Mouse (Mus musculus): ENCODE results near the gene Gm14085. TPM values are rescaled to one million over a fixed set of nuclear protein-coding genes. Genes with fewer than 3 reads are reported as not detected.
"Not testable (repeated sequence)": the region's sequence is repeated elsewhere in the genome, so short reads cannot be mapped to it uniquely, and the experiment has no call there.

Gm14085 gene
- not detected in 2 replicates for total RNA-seq (2012; rRNA removed)

GRCm38 (mm10) chr2:122484641-122485040 lies at the start of gene Gm14085:
Gene Gm14085 (plus strand): TSS chr2:122484941.
- no peaks in the 10 kb centered on the region for H3K4me1 ChIP-seq (ENCODE audit: control insufficient read depth in 2 of 2, insufficient read depth in 2 of 2, low read length in 2 of 2, poor library complexity in 1 of 2)
- H3K9me3 ChIP-seq (ENCODE audit: control insufficient read depth, insufficient read depth, low read depth, low read length): no peaks in the 10 kb centered on the region
- in situ Hi-C loops (cut with MboI; ENCODE audit: low sequenced_read_pairs in 2 of 2, unreplicated experiment in 2 of 2): no loop called here
- no peak within 1 kb of the TSS for H3K4me3 ChIP-seq (ENCODE audit: insufficient read depth in 1 of 2, low read depth in 1 of 2, low read length in 2 of 2, poor library complexity in 1 of 2, severe bottlenecking in 1 of 2)
- no peaks in the 10 kb centered on the region for H3K36me3 ChIP-seq (ENCODE audit: control insufficient read depth, insufficient read depth, low read length, poor library complexity, severe bottlenecking)
- H3K27ac ChIP-seq (ENCODE audit: insufficient read depth, low read depth, low read length, poor library complexity, severe bottlenecking): no peak within 1 kb of the TSS
- DNase-seq (ENCODE audit: low read depth, low spot score): no peak
- no peak within 1 kb of the TSS for H3K9ac ChIP-seq (ENCODE audit: insufficient read depth, low read depth, low read length, poor library complexity, severe bottlenecking)
- TF ChIP-seq ZNF384 (IDR thresholded peaks at IDR 0.05; ENCODE audit: low read depth, low read length) (no peak), MAFK (IDR thresholded peaks at IDR 0.05; ENCODE audit: insufficient read depth, low read depth, low read length) (no peak), ZC3H11A (IDR thresholded peaks at IDR 0.05; ENCODE audit: borderline replicate concordance, low read depth, low read length) (no peak), CHD2 (IDR thresholded peaks at IDR 0.05; ENCODE audit: low read depth, low read length) (no peak), HCFC1 (IDR thresholded peaks at IDR 0.05; ENCODE audit: borderline replicate concordance, insufficient read depth, low read length) (no peak)

GRCm38 (mm10) chr2:122438706-122439482 lies 45.8 kb upstream of the Gm14085 start:
- DNase-seq (ENCODE audit: low read depth, low spot score); H3K36me3 ChIP-seq (ENCODE audit: control insufficient read depth, insufficient read depth, low read length, poor library complexity, severe bottlenecking); H3K9ac ChIP-seq (ENCODE audit: insufficient read depth, low read depth, low read length, poor library complexity, severe bottlenecking); H3K27ac ChIP-seq (ENCODE audit: insufficient read depth, low read depth, low read length, poor library complexity, severe bottlenecking); H3K4me1 ChIP-seq (ENCODE audit: control insufficient read depth in 2 of 2, insufficient read depth in 2 of 2, low read length in 2 of 2, poor library complexity in 1 of 2); H3K9me3 ChIP-seq (ENCODE audit: control insufficient read depth, insufficient read depth, low read depth, low read length); in situ Hi-C loops (cut with MboI; ENCODE audit: low sequenced_read_pairs in 2 of 2, unreplicated experiment in 2 of 2); H3K4me3 ChIP-seq (ENCODE audit: insufficient read depth in 1 of 2, low read depth in 1 of 2, low read length in 2 of 2, poor library complexity in 1 of 2, severe bottlenecking in 1 of 2): not testable (repeated sequence)

- H3K9ac ChIP-seq (ENCODE audit: insufficient read depth, low read depth, low read length, poor library complexity, severe bottlenecking); DNase-seq (ENCODE audit: low read depth, low spot score); H3K36me3 ChIP-seq (ENCODE audit: control insufficient read depth, insufficient read depth, low read length, poor library complexity, severe bottlenecking); in situ Hi-C loops (cut with MboI; ENCODE audit: low sequenced_read_pairs in 2 of 2, unreplicated experiment in 2 of 2); H3K9me3 ChIP-seq (ENCODE audit: control insufficient read depth, insufficient read depth, low read depth, low read length); H3K4me3 ChIP-seq (ENCODE audit: insufficient read depth in 1 of 2, low read depth in 1 of 2, low read length in 2 of 2, poor library complexity in 1 of 2, severe bottlenecking in 1 of 2); H3K4me1 ChIP-seq (ENCODE audit: control insufficient read depth in 2 of 2, insufficient read depth in 2 of 2, low read length in 2 of 2, poor library complexity in 1 of 2); H3K27ac ChIP-seq (ENCODE audit: insufficient read depth, low read depth, low read length, poor library complexity, severe bottlenecking): not testable (repeated sequence)
Observed at GRCm38 (mm10) chr2:122440521-122440920, 44.2 kb upstream of the Gm14085 start.

- TF ChIP-seq ZC3H11A (IDR thresholded peaks at IDR 0.05; ENCODE audit: borderline replicate concordance, low read depth, low read length) (no peak), ZNF384 (IDR thresholded peaks at IDR 0.05; ENCODE audit: low read depth, low read length) (no peak), HCFC1 (IDR thresholded peaks at IDR 0.05; ENCODE audit: borderline replicate concordance, insufficient read depth, low read length) (no peak), MAFK (IDR thresholded peaks at IDR 0.05; ENCODE audit: insufficient read depth, low read depth, low read length) (no peak), CHD2 (IDR thresholded peaks at IDR 0.05; ENCODE audit: low read depth, low read length) (no peak)
- Histone ChIP-seq H3K9me3 (ENCODE audit: control insufficient read depth, insufficient read depth, low read depth, low read length) (no peaks in the 10 kb centered on the region), H3K4me1 (ENCODE audit: control insufficient read depth in 2 of 2, insufficient read depth in 2 of 2, low read length in 2 of 2, poor library complexity in 1 of 2) (no peaks in the 10 kb centered on the region), H3K9ac (ENCODE audit: insufficient read depth, low read depth, low read length, poor library complexity, severe bottlenecking) (no peak overlapping the region), H3K36me3 (ENCODE audit: control insufficient read depth, insufficient read depth, low read length, poor library complexity, severe bottlenecking) (no peaks in the 10 kb centered on the region), H3K4me3 (ENCODE audit: insufficient read depth in 1 of 2, low read depth in 1 of 2, low read length in 2 of 2, poor library complexity in 1 of 2, severe bottlenecking in 1 of 2) (no peak overlapping the region), H3K27ac (ENCODE audit: insufficient read depth, low read depth, low read length, poor library complexity, severe bottlenecking) (no peak overlapping the region)
- in situ Hi-C loops (cut with MboI; ENCODE audit: low sequenced_read_pairs in 2 of 2, unreplicated experiment in 2 of 2): no loop called here
- DNase-seq (ENCODE audit: low read depth, low spot score): no peak
Observed at GRCm38 (mm10) chr2:122441000-122441933, 43.5 kb upstream of the Gm14085 start.

Data from ES-E14 (cell line).